Mouse (Mus musculus) WW6 (cell line): ENCODE results near the gene Nmral1.
"Not testable (repeated sequence)": the region's sequence is repeated elsewhere in the genome, so short reads cannot be mapped to it uniquely, and the experiment has no call there.

Source experiments
- DNase-seq: peaks from one replicate; pipeline ENCODE4 v3.0.0-alpha.2; 2013; ENCODE audit warnings: low read depth, low spot score

Gene Nmral1

DNA sequence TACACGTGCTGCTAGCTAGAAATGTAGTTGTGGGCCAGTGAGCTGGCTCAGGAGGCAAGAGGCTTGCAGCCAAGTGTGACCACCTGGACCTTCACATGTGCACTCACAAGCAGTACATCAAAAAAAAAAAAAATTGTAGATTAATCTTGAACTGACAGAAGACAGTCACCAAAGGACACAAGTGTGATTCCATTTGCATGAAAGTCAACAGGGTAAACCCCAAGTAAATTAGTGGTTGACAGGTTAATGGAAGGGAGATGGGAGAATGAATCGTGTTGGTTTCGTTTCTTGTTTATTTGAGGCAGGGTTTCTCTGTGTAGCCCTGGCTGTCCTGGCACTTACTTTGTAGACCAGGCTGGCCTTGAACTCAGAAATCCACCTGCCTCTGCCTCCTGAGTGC lies 1.3 kb downstream of the Nmral1 start:
- DNase-seq, result no peak

- no peak for DNase-seq
These were observed 5.1 kb downstream of the Nmral1 start for GRCm38 (mm10) chr16:4713861-4714710.

- no peak for DNase-seq
These were observed 8.0 kb downstream of the Nmral1 start for GRCm38 (mm10) chr16:4711173-4711572.

DNA sequence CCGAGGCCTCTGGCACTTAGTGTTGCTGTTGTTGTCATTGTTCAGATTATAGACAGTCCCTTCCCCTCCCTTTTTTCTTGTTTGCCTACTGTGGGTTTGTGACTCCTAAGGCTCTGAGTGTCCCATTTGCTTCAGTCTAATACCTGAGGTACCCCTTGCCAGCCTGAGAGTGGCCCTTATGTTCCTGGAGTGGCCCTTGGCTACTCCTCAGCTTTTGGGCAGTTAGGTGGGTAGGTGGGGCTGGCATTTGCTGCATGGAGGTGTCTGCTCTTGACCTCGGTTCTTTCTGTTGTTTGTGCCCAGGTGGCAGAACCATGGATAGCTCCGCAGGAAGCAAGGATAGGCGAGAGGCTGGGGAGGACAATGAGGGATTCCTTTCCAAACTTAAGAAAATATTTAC lies 13.6 kb downstream of the Nmral1 start:
- DNase-seq, result no peak

DNA sequence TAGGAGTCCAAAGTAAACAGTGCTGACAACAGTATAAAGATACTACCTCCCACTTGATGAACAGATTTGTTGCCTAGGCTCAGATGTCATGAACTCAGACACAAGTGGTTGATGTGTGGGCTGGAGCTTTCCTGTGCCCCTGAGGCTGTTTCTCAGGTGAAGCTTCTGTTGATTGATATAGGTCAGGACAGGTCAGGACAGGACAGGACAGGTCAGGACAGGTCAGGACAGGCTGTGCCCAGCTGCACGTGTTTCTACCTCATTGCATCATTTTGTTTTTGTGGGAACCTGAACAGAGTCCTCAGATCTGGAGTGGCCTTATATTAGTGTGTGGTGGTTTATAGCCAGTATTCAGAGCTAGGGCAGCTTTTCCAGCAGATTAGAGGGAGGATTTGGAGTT lies 16.5 kb downstream of the Nmral1 start:
- no peak for DNase-seq

GRCm38 (mm10) chr16:4701211-4701610 lies 17.9 kb downstream of the Nmral1 start:
- no peak for DNase-seq

GRCm38 (mm10) chr16:4689371-4689770 lies 29.8 kb downstream of the Nmral1 start:
- not testable (repeated sequence) for DNase-seq

DNA sequence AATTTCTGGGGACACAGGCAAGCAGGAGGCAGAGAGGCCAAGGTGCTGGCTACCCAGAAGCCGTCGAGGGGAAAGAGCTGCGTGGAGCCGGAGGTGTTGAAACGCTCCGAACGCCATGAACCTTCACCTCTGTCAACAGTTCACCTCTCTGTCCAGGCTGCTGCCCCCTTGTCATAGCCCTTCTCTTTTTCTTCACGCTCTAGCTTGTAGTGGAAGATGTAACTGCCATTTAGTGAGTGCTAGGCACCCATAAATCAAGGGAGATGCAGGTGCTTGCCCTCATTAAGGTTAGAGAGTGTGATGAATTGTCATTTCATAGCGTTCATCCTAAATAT lies 34.7 kb downstream of the Nmral1 start:
- DNase-seq, result no peak

DNA sequence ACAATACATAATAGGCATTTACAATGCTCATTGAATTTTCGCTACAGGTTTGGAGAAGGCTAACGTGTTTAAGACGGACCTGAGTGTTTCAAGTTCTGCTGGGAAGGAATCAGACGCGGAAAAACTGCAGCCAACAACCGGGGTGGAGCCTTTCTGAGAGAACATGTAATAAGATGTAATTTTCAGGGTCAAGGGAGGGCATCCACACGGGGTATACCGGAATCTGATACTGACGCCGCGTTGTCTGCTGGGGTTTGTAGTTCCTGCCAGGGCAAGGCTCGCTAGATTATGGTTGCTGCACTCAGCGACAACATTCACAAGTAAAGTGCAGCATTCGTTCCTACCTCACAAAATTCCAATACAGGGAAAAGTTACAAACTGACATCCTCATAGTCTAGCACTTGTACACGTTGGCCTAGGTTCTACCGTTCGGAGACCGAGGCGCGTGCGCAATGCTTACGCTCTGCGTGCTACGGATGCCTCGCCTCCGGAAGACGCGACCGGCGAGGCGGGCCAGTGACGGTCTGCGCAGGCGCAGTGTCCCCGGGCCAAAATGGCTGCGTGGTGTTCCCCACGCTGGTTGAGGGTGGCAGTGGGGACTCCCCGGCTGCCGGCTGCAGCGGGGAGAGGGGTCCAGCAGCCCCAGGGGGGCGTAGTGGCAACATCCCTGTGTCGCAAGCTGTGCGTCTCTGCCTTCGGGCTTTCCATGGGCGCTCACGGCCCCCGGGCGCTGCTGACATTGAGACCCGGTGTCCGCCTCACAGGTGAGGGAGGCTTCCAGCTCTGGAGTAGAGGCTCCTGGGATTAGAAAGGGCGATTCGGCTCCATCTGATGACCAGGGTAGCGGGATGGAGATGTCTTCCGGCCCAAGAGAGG lies 35.3 kb downstream of the Nmral1 start:
- peak; percentile 86 for DNase-seq

DNA sequence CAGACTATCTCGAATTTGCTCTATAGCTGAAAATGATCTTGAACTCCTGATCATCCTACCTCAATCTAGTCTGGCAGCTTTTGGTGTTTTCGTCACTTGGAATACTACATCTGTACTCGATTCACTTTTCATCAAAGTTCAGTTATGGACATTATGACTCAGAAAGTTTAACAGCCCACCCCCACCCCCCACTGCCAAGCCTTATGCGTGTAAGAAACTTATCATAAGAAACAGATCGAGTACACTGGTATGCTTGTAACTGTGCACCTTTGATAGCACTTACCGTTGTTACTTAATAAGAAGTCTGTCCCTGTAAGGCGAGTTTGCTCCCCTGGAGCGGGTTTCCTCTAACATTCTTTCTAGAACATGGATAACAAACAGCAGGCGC lies 36.0 kb downstream of the Nmral1 start:
- DNase-seq, result no peak

- DNase-seq, result no peak
These were observed 36.5 kb downstream of the Nmral1 start for GRCm38 (mm10) chr16:4682628-4683179.

DNA sequence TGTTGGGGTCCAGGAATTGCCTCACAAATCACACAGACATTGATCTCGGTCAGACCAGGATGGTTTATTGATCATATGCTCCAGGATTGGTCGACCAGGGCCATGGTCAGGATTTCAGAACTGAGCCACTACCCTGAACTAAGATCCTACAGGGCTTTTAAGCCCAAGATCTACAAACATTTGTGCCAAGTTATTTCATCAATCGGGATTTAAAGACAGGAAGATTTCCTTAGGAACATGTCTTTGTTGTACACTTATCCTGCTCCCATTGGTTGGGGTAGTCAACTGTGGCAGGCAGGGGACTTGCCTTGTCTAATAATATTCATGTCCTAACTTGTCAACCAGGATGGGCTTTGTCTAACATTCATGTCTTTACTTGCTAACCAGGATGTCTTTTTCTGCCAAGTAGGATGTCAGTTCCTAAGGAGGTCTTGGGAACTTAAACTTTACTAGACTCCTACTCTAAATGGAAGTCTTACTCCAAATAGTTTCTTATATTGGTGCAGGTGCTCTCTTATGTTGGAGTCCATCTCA lies 38.2 kb downstream of the Nmral1 start:
- not testable (repeated sequence) for DNase-seq

DNA sequence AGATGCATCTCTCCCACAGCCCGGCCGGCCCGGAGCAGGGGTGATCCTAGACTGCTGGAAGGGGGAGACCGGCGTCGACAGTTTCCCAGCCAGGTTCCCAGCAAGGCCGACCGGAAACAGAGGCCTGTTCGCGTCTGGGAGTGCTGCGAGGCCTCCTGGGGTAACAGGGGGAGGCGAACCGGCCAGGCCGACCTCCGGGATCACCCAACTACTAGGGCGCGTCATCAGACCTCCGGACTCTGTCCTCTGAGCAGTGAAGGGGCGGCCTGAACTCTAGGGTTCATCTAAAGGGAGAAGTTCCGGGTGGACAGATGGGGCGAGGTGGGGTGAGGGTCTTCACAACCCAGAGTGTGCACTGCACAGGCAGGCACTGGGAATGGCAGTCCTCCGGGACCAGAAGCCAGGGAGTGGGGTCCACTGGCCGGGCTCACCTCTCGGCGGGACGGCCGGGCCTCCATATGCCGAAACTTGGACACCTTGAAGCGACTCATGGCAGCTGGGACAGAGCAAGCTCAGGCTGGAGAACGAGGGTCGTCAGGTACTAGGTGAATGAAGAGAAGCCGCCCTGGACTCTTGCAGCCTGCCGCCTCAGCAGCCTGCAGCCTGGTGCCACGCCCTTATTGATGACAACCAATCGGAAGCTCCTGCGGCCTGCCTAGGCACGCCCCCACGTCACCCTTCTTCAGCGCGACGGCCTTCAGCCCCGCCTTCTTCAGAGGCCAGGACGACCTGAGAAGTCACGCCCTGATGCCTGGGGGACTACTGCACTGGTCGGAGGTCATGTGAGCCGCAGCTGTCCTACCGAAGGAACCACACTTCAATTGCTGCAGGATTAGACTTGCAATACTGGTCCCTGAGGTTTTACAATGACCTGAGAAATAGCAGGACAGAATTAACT lies 39.8 kb downstream of the Nmral1 start, which contains the start of gene Coro7:
TSS of gene Coro7 (minus strand) at position 657 of the 898 bp plus-strand sequence.
- peak; percentile 91 for DNase-seq

- no peak for DNase-seq
These were observed 41.1 kb downstream of the Nmral1 start for GRCm38 (mm10) chr16:4678080-4678479.

- DNase-seq, result no peak
These were observed 42.3 kb downstream of the Nmral1 start for GRCm38 (mm10) chr16:4676836-4677235.

GRCm38 (mm10) chr16:4674091-4674490 lies 45.1 kb downstream of the Nmral1 start:
- no peak for DNase-seq

- DNase-seq, result no peak
These were observed 48.8 kb downstream of the Nmral1 start for GRCm38 (mm10) chr16:4670317-4670716.

DNA sequence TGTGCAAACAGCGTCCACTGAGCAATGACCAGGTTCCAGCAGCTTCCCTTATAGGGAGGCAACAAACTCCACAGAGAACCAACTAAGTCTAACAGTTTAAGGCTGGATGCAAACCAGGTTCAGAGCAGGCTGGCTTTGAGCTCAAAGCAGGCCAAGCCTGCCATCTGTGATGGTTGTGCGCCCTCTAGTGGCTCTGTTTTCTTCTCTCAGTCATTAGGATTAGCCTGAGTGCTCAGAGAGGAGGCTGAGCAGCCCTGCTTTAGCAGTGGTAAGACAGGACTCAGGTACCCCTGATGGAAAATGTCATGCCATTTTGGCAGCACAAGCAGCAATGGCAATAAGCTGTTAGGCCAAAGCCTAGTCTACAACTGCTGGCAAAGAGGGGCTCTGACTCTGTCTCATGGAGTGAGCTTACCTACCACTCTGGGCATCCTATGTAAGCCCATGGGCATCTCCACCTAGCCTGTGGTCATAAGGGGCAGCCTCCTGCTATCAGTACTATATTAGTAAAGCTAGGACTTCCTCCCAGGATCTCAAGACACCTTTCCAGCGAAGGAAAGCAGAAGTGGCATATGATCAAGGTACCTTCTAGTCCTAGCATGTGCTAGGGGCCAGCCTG lies 51.9 kb downstream of the Nmral1 start:
- DNase-seq, result no peak

DNA sequence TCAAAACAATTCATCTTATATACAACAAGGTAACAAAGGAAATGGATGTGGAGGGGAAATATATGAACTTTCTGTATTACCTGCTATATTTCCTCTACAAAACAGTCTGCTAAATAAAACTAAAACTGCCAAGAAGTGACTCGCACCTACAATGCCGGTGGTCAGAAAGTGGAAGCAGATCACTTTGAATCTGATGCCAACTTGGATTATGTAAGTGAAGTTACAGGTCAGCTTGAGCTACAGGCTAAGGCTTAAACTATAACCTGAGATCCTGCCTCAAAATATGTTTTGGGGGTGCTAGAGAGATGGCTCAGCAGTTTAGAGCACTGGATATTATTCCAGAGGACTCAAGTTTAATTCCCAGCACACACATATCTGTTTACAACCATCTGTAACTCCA lies 53.4 kb downstream of the Nmral1 start:
- DNase-seq, result no peak

GRCm38 (mm10) chr16:4663806-4664205 lies 55.4 kb downstream of the Nmral1 start:
- no peak for DNase-seq

DNA sequence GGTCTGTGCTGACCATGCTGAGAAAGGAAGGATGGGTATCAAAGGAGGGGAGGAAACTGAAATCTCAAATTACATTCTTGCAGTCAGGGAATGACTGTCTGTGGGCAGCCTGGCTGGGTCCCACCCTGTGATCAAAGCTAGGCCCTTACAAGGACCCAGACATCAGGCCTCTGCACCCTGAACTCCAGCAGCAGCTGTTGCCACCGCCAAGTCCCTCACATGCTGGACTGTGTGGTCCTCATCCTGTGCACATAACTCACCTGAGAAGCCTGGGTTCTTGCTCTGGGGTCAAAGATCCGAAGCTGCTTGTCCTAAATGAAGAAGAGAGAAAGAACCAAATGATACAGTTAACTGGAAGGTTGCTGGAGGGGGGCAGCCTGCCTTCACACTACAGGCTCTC lies 57.6 kb downstream of the Nmral1 start:
- no peak for DNase-seq
